Comparison of ENCODE assay signal across 15 mouse cellular contexts in the genomic region with DNA sequence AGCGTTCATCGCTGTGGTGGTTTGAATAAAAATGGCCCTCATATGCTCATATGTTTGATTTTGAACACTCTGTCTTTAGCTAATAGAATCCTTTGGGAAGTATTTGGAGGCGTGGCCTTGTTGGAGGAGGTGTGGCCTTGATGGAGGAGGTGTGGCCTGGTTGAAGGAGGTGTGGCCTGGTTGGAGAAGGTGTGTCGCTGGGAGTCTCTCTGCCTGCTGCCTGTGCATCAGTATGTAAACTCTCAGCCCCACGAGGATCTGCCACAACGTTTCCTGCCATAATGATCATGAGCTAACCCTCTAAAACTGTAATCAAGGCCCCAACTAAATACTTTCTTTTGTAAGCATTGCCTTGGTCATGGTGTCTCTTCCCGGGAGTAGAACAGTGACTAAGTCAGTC. TPM values are rescaled to one million over a fixed set of nuclear protein-coding genes. Genes with fewer than 3 reads are reported as not detected.
"Had no signal": no experiment of that assay in that cellular context is flagged by ENCODE, and none has a peak within 500 bp of the region (broad histone marks: within the 10 kb centered on the region; RNA-seq: fewer than 3 reads in every experiment).

No protein-coding gene starts in this region.

- H3K4me2 ChIP-seq: kidney, embryonic 15.5 days; liver, embryonic 13.5 days had no signal

- H3K9ac ChIP-seq: kidney, embryonic 15.5 days; liver, embryonic 13.5 days had no signal

- H3K9me3 ChIP-seq: kidney, embryonic 15.5 days; liver, embryonic 13.5 days had no signal

- H3K36me3 ChIP-seq: kidney, embryonic 15.5 days; liver, embryonic 13.5 days had no signal

- H3K27ac ChIP-seq: kidney, embryonic 15.5 days; left cerebral cortex, adult 2 months; liver, embryonic 13.5 days; macrophage had no signal

- DNase-seq: kidney, adult 8-10 months; kidney, postnatal 10 days; kidney, postnatal 36 days; layer of hippocampus, postnatal 36 days; liver, embryonic 13.5 days; lung, adult 2 months; midbrain, embryonic 14.5 days; thymus, adult 18-20 months; thymus, postnatal 14 days; thymus, postnatal 4 days had no signal

- H3K27me3 ChIP-seq: kidney, embryonic 15.5 days; liver, embryonic 13.5 days had no signal

- H3K4me3 ChIP-seq: kidney, embryonic 15.5 days; left cerebral cortex, adult 2 months; liver, embryonic 13.5 days had no signal

RNA-seq across cellular contexts. Expression of a gene that starts 26.6 kb away (rescaled TPM):
- total RNA-seq: megakaryocyte, adult 5-6 weeks had no signal
- polyA plus RNA-seq: macrophage; spleen, adult 2 months had no signal
